8 mouse cellular contexts compared by ENCODE assay signal in genomic region chr16:34441704-34442103, GRCm38 (mm10).
A peak's percentile ranks its signal among the peaks of the same experiment; 100 is the strongest.
DNase-seq lines count a peak whose midpoint lies in the region; ATAC-seq lines count a peak whose summit lies in the region.
"Had no signal": no experiment of that assay in that cellular context is flagged by ENCODE, and none has a peak within 500 bp of the region (broad histone marks: within the 10 kb centered on the region; RNA-seq: fewer than 3 reads in every experiment).

No protein-coding gene starts in this region.

- intact Hi-C loops in heart, postnatal 14 days (cut with DNase I): no loop called here

- H3K36me3 ChIP-seq in heart, embryonic 16.5 days (ENCODE audit: control insufficient read depth, insufficient read depth): no peaks in the 10 kb centered on the region
- no peaks in the 10 kb centered on the region for H3K36me3 ChIP-seq in lung, embryonic 15.5 days
- H3K36me3 ChIP-seq in stomach, embryonic 14.5 days (ENCODE audit: control insufficient read depth, insufficient read depth, low read length): no peaks in the 10 kb centered on the region

- 48% methylated on average over 2 of the region's 2 CpGs for WGBS in heart, embryonic 16.5 days
- WGBS in lung, embryonic 15.5 days: 45% methylated on average over 2 of the region's 2 CpGs
- 35% methylated on average over 2 of the region's 2 CpGs for WGBS in stomach, embryonic 14.5 days

- H3K4me3 ChIP-seq in heart, embryonic 16.5 days (ENCODE audit: low read length): no peak overlapping the region
- no peak overlapping the region for H3K4me3 ChIP-seq in lung, embryonic 15.5 days
- H3K4me3 ChIP-seq in stomach, embryonic 14.5 days (ENCODE audit: low read depth, low read length): no peak overlapping the region

- no peak for DNase-seq in heart, postnatal 14 days
- DNase-seq in lung, postnatal 4 days: no peak
- DNase-seq in cerebellum, adult 11 months: no peak
- DNase-seq: thymus, postnatal 36 days had no signal

- H3K9ac ChIP-seq in heart, embryonic 16.5 days (ENCODE audit: low read length): no peak overlapping the region
- H3K9ac ChIP-seq in lung, embryonic 15.5 days: no peak overlapping the region
- H3K9ac ChIP-seq in stomach, embryonic 14.5 days (replicated peaks; ENCODE audit: low read depth, low read length): no peak overlapping the region

- H3K4me1 ChIP-seq in heart, embryonic 16.5 days (ENCODE audit: control insufficient read depth, insufficient read depth, low read length): peaks cover 35% of the 10 kb centered on the region
- peaks cover 51% of the 10 kb centered on the region for H3K4me1 ChIP-seq in lung, embryonic 15.5 days
- H3K4me1 ChIP-seq in stomach, embryonic 14.5 days (ENCODE audit: control insufficient read depth, insufficient read depth, low read length): peaks cover 37% of the 10 kb centered on the region

- H3K27ac ChIP-seq in heart, embryonic 16.5 days (ENCODE audit: low read length): peak overlapping the region; percentile 72
- peak overlapping the region; percentile 79 for H3K27ac ChIP-seq in lung, embryonic 15.5 days
- peak overlapping the region; percentile 88 for H3K27ac ChIP-seq in stomach, embryonic 14.5 days (ENCODE audit: low read length)

- no peak for ATAC-seq in heart, embryonic 16.5 days (replicated peaks; ENCODE audit: extremely low read depth, insufficient read depth, low FRiP score)
- no peak for ATAC-seq in lung, embryonic 15.5 days (ENCODE audit: borderline replicate concordance, extremely low read depth, low FRiP score, low TSS enrichment)
- peak; percentile 94 for ATAC-seq in granulocyte monocyte progenitor cell, adult 5-6 weeks (replicated peaks; ENCODE audit: poor library complexity, severe bottlenecking)
- no peak for ATAC-seq in stomach, embryonic 14.5 days (ENCODE audit: insufficient number of reproducible peaks, insufficient read depth, low FRiP score, low read depth)

- no peak overlapping the region for H3K4me2 ChIP-seq in heart, embryonic 16.5 days (ENCODE audit: low read depth, low read length)
- no peak overlapping the region for H3K4me2 ChIP-seq in lung, embryonic 15.5 days
- no peak overlapping the region for H3K4me2 ChIP-seq in stomach, embryonic 14.5 days (replicated peaks; ENCODE audit: low read depth, low read length)

- H3K27me3 ChIP-seq in heart, embryonic 16.5 days (ENCODE audit: control insufficient read depth, insufficient read depth, low read length): no peaks in the 10 kb centered on the region
- no peaks in the 10 kb centered on the region for H3K27me3 ChIP-seq in lung, embryonic 15.5 days
- H3K27me3 ChIP-seq in stomach, embryonic 14.5 days (ENCODE audit: control insufficient read depth, insufficient read depth, low read length): no peaks in the 10 kb centered on the region

- no peaks in the 10 kb centered on the region for H3K9me3 ChIP-seq in heart, embryonic 16.5 days (replicated peaks; ENCODE audit: control insufficient read depth, low read length)
- no peaks in the 10 kb centered on the region for H3K9me3 ChIP-seq in lung, embryonic 15.5 days
- no peaks in the 10 kb centered on the region for H3K9me3 ChIP-seq in stomach, embryonic 14.5 days (ENCODE audit: control insufficient read depth, low read depth, low read length)
